Mouse (Mus musculus) cerebellum, postnatal 10 days (tissue): ENCODE results near the gene Maml2.

ENCODE experiments used
- DNase-seq, 2 experiments: peaks; one replicate each; pipeline ENCODE4 v3.0.0; 2021; ENCODE audit warnings: mixed read lengths in 2 of 2

Maml2 gene

GRCm38 (mm10) chr9:13454651-13455123 lies 156.9 kb downstream of the Maml2 start:
- no peak for DNase-seq

DNA sequence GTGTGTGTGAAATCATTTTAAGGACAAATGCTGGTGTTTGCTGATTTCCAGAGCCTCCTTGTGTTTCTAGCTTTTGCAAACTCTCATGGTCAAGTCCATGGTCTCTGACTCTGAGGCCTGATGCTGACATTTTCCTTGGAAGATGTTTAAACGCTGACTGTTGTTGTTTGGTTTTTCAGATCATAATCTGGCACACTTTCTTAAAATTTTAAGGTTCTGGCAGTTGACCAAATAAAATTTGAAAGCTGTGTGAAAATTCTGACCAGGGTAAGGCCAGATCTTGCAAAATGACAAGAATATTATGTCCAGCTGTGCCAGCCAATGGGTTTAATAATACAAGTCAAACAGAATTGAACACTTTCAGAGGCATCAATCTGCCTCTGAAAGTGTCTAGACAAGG lies 157.5 kb downstream of the Maml2 start:
- no peak for DNase-seq

GRCm38 (mm10) chr9:13457774-13458173 lies 160.0 kb downstream of the Maml2 start:
- no peak for DNase-seq

- peak in 1 of 2 experiments; percentile 26 for DNase-seq
Measured at GRCm38 (mm10) chr9:13459371-13459770, 161.6 kb downstream of the Maml2 start.

GRCm38 (mm10) chr9:13460012-13460411 lies 162.3 kb downstream of the Maml2 start:
- DNase-seq = no peak

GRCm38 (mm10) chr9:13460926-13461325 lies 163.2 kb downstream of the Maml2 start:
- no peak for DNase-seq

- DNase-seq = no peak
Measured at GRCm38 (mm10) chr9:13465358-13466020, 167.7 kb downstream of the Maml2 start.

GRCm38 (mm10) chr9:13466351-13466750 lies 168.6 kb downstream of the Maml2 start:
- no peak for DNase-seq

GRCm38 (mm10) chr9:13466816-13467215 lies 169.1 kb downstream of the Maml2 start:
- no peak for DNase-seq

DNA sequence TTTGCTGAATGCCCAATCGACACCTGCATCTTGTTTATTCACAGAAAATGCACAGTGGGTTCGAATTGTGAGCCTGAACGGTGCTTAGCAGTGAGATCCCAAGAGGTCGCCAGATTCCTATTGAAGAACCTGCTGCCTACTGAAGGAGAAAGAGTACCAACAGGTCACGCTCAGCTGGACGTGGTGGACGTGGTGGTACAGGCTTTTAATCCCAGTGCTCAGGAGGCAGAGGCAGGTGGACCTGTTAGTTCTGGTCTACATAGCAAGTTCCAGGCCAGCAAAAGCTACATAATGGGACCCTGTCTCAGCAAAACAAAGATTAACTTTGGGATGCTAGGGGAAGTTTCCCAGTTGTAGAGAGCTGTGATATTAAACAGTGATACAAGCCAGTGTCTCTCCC lies 170.0 kb downstream of the Maml2 start:
- no peak for DNase-seq

DNA sequence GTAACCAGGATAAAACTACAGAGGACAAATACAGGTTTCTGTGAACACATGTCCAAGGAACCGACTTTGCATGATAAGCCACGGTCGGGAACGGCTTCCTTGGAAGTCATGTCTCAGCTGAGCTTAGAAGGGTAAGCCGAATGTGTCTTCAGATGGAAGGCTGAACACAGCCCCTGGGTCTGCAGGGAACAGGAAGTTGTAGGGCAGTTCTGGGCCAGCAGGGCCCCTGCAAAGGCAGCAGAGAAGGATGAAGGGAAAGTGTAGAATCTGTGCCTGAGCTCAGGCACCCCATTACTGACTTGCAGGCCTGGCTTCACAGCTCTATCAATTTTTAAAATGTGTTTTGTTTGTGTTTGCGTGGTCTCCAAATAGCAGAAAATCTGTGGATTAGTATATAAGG lies 171.0 kb downstream of the Maml2 start:
- no peak for DNase-seq

GRCm38 (mm10) chr9:13470013-13470412 lies 172.3 kb downstream of the Maml2 start:
- DNase-seq = no peak

GRCm38 (mm10) chr9:13474951-13475350 lies 177.2 kb downstream of the Maml2 start:
- peak in 1 of 2 experiments; percentile 19 for DNase-seq

DNA sequence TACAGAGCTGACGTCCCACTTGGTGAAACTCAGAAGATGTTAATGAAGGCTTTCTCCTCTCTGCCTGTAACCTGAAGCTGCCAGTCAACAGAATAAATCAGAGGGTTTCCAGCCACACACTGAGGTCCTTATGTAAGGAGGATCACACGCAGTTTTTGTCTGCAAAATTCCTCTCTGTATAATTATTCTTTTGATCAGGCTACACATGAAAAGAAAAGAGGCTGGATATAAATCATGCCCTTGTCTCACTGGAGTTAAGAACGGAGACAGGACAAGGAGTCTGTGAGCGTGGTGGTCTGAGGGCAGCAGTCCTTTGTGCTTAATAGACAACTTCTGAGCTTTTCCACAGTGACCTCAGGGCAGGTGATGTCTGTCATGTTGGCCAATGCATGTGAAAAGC lies 181.5 kb downstream of the Maml2 start:
- no peak for DNase-seq

- DNase-seq = no peak
Measured at GRCm38 (mm10) chr9:13483199-13484068, 185.7 kb downstream of the Maml2 start.

- DNase-seq = no peak
Measured at GRCm38 (mm10) chr9:13484267-13485240, 186.8 kb downstream of the Maml2 start.

- no peak for DNase-seq
Measured at GRCm38 (mm10) chr9:13485914-13486313, 188.2 kb downstream of the Maml2 start.

DNA sequence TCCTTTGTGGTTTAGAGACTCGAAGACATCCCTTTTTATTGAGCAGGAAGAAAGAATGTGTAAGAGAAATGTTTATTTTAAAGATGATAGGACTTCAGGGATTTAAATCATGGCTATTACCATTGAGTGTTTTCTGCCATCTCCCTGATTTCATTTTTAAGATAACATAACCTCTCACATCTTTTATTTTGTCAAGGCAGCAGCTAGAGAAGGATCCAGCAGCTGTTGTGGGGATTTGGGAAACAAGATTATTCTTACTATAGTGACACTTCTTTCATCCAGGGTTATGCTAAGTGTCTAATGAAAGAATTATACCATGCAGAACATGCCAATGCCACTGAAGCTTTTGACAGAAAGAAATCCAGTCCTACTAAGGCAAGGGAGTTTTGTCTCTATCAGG lies 193.3 kb downstream of the Maml2 start:
- DNase-seq = no peak

GRCm38 (mm10) chr9:13491854-13492620 lies 194.3 kb downstream of the Maml2 start:
- no peak for DNase-seq

- no peak for DNase-seq
Measured at GRCm38 (mm10) chr9:13492807-13493206, 195.1 kb downstream of the Maml2 start.

DNA sequence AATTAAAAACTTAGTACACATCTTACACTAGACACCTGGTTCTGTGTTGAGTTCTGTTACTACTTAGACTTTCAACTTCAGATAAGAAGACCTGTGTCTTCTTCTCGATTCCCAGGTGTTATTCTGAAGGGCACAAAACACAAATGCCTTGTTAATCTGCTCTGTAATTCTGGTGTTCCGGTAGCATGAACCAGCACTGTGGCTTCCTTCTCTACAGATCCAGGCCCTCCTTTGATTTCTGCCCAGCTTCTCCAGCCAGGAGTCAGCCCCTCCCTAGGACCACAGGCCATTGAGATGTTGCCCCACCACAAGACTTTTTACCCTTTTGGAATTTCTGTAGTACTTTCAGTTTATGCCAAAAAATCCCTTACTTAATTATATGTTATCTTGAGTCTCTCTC lies 196.0 kb downstream of the Maml2 start:
- DNase-seq = no peak

DNA sequence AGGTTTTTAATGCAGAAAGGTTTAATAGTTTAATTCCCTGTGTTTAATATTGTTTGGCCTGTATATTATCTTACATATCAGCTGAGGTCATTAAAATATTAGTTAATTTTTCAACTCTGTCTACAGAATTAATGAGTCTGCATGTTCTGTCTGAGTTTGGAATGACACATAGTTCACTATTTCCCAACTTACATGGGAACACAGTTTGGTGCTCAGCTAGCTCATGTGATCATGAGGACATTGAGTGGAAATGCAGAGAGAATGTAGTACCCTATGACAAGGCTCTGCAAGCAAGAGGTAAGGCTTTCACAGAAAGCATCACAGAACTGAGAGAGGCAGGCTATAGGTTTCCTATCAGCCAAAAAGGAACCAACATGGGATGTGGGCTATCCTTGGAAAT lies 197.8 kb downstream of the Maml2 start:
- no peak for DNase-seq
